Mouse (Mus musculus) liver, embryonic 14 days (tissue): Measurements from ENCODE around the gene Ptprf. TPM values are rescaled to one million over a fixed set of nuclear protein-coding genes. Genes with fewer than 3 reads are reported as not detected.

ENCODE experiments used
- polyA plus RNA-seq: library from polyadenylated mRNA; depleted of rRNA; stranded (reverse); fragments of >200 nt; gene quantifications from 2 replicates; pipeline ENCODE4 v1.2.3, GENCODE M21; 2012; rRNA removed

Gene Ptprf
- polyA plus RNA-seq = 7.1 and 7.8 TPM in 2 replicates

DNA sequence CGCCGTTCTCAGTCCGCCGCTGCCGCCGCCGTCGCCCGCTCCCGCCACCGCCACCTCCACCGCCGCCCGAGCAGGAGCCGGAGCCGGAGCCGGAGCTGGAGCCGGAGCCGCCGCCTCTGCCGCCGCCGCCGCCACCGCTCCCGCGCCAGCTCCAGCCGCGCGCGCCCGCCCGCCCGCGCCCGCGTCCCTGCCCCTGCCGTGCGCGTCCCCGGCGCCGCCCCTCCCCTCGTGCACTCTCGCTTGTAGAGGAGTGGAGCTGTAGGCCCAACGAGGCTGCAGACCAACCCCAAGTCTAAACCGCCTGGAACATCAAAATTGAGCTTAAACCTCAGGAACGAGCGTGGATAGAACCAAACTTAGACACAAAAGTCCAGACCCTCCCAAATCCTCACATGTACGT is at the start of gene Ptprf:
TSS of gene Ptprf (minus strand) at position 175 of the 400 bp plus-strand sequence.

DNA sequence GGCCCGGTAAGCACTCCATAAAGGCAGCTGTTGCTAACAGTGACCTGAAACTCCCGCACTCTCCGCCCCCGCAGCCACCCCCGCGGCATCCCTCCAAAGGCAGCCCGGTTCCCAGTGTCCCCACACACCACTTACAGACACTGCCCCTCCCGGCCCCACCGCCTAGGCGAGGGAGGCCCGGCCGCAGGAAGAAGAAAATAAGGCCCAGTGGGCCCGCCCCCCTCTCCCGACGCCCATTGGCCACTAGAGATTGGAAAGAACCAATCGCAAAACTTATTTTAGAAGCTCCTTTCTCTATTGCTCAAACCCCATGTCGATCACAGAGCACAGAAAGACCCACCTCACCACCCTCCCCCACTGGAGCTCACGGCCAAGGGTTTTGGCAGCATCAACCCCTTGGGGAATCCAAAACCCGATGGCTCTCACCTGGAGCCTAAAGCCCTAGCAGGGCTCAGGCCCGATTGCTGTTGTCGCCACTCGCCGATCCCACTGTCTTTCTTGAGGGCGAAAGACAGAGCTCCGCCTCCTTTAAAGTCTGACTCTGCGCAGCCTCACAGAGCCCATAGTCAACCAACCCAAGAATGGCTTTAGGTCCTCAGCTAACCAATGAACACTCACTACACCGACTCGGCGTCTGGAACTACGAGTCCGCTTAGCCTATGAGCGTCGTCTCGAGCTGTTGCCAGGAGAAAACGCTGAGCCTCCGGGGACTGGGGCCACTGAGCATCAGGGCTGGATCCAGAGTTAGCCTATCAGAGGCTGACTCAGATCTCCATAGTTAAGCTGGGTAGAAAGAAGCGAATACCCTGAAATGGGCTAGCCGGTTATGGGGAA is 111.5 kb downstream of the Ptprf start, which contains the start of gene Kdm4a:
TSS of gene Kdm4a (minus strand) at position 577 of the 834 bp plus-strand sequence.

Other genes starting within 250 kb of the Ptprf start
- gene St3gal3, start 156.5 kb downstream of the Ptprf start, polyA plus RNA-seq = 2.9 TPM in 2 replicates
- 12.8 and 14.0 TPM in 2 replicates for gene Kdm4a, start 111.4 kb downstream of the Ptprf start, polyA plus RNA-seq
- gene Szt2, start 117.9 kb upstream of the Ptprf start, polyA plus RNA-seq = 3.8 and 6.2 TPM in 2 replicates
- gene Med8, start 117.9 kb upstream of the Ptprf start, polyA plus RNA-seq = 52.1 and 57.8 TPM in 2 replicates
- gene Elovl1, start 136.7 kb upstream of the Ptprf start, polyA plus RNA-seq = 77.6 and 88.8 TPM in 2 replicates
- gene Cdc20, start 145.9 kb upstream of the Ptprf start, polyA plus RNA-seq = 93.7 and 120 TPM in 2 replicates
- 4.6 and 5.2 TPM in 2 replicates for gene Mpl, start 166.1 kb upstream of the Ptprf start, polyA plus RNA-seq
- gene Tie1, start 198.7 kb upstream of the Ptprf start, polyA plus RNA-seq = 4.7 and 5.5 TPM in 2 replicates
- 3.9 and 5.4 TPM in 2 replicates for gene 2610528J11Rik, start 235.6 kb upstream of the Ptprf start, polyA plus RNA-seq